Mouse (Mus musculus) Muller cell, postnatal 12 days (primary cell): ENCODE measurements at regions not wholly inside any gene's neighbourhood (a gene's known extent, or its start where the extent isn't known, plus 50 kb on each side); places are given as distances from the start of the nearest gene placed in this dataset.

Experiments
- DNase-seq: peaks from one replicate; pipeline ENCODE4 v3.0.0-alpha.2; 2015; ENCODE audit errors: inconsistent ontology term

GRCm38 (mm10) chr1:73456359-73457062 lies 440.8 kb upstream of the Tnp1 start:
- peak; percentile 21 for DNase-seq

GRCm38 (mm10) chr1:73444216-73444890 lies 428.6 kb upstream of the Tnp1 start:
- DNase-seq = peak; percentile 51

- DNase-seq = no peak
Measured at GRCm38 (mm10) chr1:73438385-73438784, 422.7 kb upstream of the Tnp1 start.

- no peak for DNase-seq
Measured at GRCm38 (mm10) chr1:73428101-73428500, 412.4 kb upstream of the Tnp1 start.

GRCm38 (mm10) chr1:73425049-73425448 lies 409.3 kb upstream of the Tnp1 start:
- no peak for DNase-seq

GRCm38 (mm10) chr1:73418196-73418595 lies 402.5 kb upstream of the Tnp1 start:
- DNase-seq = peak; percentile 29

GRCm38 (mm10) chr1:73411452-73411851 lies 395.7 kb upstream of the Tnp1 start:
- no peak for DNase-seq

- DNase-seq = no peak
Measured at GRCm38 (mm10) chr1:73399178-73399577, 383.5 kb upstream of the Tnp1 start.

- no peak for DNase-seq
Measured at GRCm38 (mm10) chr1:73395034-73395433, 379.3 kb upstream of the Tnp1 start.

- no peak for DNase-seq
Measured at GRCm38 (mm10) chr1:73394466-73394865, 378.8 kb upstream of the Tnp1 start.

- DNase-seq = no peak
Measured at GRCm38 (mm10) chr1:73392077-73392476, 376.4 kb upstream of the Tnp1 start.

GRCm38 (mm10) chr1:73389976-73390375 lies 374.3 kb upstream of the Tnp1 start:
- DNase-seq = no peak

- DNase-seq = no peak
Measured at GRCm38 (mm10) chr1:73389174-73389573, 373.5 kb upstream of the Tnp1 start.

- no peak for DNase-seq
Measured at GRCm38 (mm10) chr1:73381578-73381977, 365.9 kb upstream of the Tnp1 start.

GRCm38 (mm10) chr1:73374531-73375375 lies 359.0 kb upstream of the Tnp1 start:
- DNase-seq = no peak

- peak; percentile 13 for DNase-seq
Measured at GRCm38 (mm10) chr1:73368222-73368621, 352.5 kb upstream of the Tnp1 start.

GRCm38 (mm10) chr1:73365842-73366241 lies 350.1 kb upstream of the Tnp1 start:
- no peak for DNase-seq

- no peak for DNase-seq
Measured at GRCm38 (mm10) chr1:73364300-73364683, 348.6 kb upstream of the Tnp1 start.

GRCm38 (mm10) chr1:73363549-73364299 lies 348.0 kb upstream of the Tnp1 start:
- peak; percentile 56 for DNase-seq

GRCm38 (mm10) chr1:73362122-73362521 lies 346.4 kb upstream of the Tnp1 start:
- peak; percentile 7 for DNase-seq

- DNase-seq = no peak
Measured at GRCm38 (mm10) chr1:73361300-73361699, 345.6 kb upstream of the Tnp1 start.

GRCm38 (mm10) chr1:73354447-73354846 lies 338.7 kb upstream of the Tnp1 start:
- no peak for DNase-seq
